Mouse (Mus musculus): ENCODE data around the gene Cox4i2. TPM values are rescaled to one million over a fixed set of nuclear protein-coding genes. Genes with fewer than 3 reads are reported as not detected.

Cox4i2 gene
- total RNA-seq, 4 experiments from 2014 or later = 10.3 to 16.2 (median 12.4) TPM

DNA sequence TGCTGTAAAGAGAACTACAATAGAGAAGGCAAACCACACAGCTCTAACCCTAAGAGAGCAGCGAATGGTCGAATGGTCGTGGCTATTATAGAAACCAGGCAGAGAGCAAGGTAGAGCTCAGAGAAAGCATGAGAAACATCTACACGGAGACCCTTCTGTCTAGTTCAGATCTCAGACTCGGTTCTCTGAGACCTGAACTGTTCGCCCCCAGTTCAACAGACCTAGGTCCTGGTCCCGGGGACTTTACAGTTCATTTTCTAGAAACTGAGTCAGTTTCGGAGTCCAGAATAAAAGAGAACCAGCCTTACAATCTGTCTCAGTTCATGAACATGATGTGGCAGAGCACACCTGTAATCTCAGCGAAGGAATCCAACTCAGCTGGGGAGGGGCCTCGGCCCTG lies 19.5 kb upstream of the Cox4i2 start:
- no peak for DNase-seq (ENCODE audit: low spot score)

DNA sequence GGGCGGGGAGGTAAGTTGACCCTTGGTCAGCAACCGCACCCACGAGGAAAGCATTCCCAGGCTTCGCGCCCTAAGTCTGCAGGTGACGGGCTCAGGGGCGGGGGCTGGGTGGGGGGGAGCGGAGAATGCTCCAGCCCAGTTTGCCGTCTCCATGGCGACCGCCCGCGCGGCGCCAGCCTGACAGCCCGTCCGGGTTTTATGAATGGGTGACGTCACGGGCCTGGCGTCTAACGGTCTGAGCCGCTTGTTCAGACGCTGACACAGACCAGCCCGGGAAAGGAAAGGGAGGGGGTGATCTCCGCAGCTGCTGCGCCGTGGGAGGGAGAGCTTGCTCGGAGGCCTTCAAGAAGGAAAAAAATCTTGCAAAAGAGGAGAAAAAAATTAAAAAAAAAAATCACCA lies 19.0 kb upstream of the Cox4i2 start:
- DNase-seq (ENCODE audit: low spot score) = peak; percentile 94

DNA sequence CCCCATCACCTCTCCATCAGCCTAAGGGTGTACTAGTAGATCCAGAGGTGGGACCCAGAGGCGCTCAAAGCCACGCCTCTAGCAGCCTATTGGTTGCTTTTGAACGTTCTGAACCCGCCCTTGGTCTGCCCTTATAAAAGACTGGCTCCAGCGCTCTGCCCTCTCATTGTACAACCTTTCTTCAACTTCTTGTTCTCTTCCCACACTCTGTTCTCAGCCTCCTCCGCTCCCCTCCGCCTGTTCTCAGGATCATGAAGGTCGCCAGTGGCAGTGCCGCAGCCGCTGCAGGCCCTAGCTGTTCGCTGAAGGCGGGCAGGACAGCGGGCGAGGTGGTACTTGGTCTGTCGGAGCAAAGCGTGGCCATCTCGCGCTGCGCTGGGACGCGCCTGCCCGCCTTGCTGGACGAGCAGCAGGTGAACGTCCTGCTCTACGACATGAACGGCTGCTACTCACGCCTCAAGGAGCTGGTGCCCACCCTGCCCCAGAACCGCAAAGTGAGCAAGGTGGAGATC lies 17.8 kb upstream of the Cox4i2 start, which contains the start of gene Id1:
Gene Id1, plus strand, starts transcription at position 162 of the 512 bp plus-strand sequence.
- DNase-seq (ENCODE audit: low spot score) = peak; percentile 95

DNA sequence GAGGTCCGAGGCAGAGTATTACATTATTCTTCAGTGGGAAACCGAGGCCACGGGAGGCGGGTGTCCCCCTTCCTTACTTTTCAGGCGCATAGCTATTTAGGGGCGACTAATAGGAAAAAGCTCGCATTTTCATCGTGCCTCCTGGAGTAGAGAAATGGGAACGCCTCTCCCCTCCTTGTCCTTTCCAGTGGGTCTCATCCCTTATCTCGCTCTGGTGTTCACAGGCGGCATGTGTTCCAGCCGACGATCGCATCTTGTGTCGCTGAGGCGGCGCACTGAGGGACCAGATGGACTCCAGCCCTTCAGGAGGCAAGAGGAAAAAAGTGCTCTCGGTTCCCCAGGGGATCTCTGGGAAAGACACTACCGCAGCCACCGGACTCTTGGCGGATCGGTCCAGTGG lies 17.2 kb upstream of the Cox4i2 start:
- no peak for DNase-seq (ENCODE audit: low spot score)

DNA sequence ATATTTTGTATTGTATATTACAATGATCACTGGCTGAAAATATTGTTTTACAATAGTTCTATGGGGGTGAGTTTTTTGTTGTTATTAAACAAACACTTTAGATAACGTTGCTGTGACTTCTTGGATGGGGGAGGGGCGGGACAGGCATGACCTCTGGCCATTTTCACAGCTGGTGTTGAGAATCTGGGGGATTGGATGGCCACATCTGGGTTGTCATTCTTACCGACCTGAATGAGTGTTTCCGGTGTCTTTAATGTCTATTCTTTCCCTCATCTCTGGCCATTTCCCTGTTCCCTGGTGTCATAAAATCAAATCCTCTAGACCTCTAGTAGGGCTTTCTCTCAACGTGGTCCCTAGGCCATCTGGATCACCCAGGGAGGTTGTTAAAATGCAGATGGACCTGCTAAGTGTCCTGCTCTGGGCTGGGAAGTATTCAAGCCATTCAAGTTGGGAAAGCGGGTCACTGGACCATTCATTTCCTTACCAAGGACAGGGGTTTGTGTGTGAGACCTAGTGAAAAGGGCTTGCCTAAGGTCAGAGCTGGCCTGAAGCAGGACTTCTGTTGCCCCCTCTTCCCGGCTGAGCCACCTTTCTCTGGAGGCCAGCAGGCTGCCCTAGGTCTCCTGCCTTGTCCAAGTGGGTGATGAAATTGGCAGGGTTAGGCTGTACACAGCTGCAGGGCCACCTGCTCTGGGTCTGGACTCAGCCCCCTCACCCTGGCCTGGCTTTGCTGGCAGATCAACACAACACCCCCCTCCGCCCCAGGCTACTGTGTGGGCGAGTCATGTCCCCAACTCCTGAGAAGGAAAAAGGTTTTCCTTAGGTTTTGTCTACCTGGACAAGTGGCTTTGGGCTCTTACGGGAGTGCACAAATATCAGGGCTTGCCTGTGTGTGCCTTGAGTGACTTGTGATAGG lies 16.4 kb upstream of the Cox4i2 start:
- no peak for DNase-seq (ENCODE audit: low spot score)

DNA sequence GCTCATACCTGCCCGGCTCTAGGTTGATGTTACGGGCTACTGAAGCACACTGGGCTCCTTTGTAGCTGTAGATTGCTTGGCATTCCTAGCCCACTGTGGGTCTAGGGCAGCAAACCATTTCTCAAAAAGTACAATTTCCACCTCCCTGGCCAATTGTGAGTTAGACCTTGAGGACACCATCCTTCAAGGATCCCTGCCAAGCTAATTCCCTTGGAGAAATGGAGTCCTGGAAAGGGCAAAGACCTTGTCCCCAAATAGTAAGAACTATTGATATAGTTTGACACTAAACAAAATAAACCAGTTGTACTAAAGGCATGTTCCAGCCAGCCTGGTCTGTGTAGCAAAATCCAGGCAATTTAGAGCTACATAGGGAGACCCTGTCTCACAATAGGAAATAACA lies 15.6 kb upstream of the Cox4i2 start:
- no peak for DNase-seq (ENCODE audit: low spot score)

DNA sequence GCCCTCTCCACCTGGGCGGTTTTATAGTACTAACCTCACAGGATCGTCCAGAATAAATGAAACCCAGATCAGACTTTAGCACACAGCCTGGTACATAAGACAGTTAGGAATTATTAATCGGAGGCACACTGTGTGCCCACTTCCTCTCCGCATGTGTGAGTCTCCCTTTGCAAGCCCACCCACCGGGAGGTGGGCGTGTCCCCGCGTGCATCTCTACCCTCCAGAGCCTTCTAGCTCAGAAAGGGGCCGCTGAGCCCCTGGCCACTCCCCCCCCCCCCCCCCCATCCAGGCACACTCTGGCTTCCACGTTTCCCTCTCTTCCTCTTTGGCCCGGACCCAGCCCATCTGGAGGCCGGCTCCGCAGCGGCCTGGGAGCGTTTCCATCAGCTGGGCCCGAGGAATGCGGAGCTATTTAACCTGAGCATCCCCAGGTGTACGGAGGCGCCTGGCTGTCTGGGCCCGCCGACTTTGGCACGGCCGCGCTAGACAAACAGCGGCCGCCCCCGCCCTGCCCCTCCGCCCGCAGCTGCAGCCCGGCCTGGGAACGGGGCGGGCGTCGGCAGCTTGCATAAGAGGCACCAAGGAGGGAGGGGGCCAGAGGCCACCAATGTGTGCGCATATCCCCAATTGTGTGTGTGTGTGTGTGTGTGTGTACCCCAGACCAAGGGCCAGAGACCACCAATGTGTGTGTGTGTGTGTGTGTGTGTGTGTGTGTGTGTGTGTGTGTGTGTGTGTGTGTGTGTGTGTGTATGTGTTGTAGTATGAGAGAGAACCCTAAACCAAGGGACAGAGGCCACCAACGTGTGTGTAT lies 14.7 kb upstream of the Cox4i2 start:
- DNase-seq (ENCODE audit: low spot score) = peak; percentile 85

DNA sequence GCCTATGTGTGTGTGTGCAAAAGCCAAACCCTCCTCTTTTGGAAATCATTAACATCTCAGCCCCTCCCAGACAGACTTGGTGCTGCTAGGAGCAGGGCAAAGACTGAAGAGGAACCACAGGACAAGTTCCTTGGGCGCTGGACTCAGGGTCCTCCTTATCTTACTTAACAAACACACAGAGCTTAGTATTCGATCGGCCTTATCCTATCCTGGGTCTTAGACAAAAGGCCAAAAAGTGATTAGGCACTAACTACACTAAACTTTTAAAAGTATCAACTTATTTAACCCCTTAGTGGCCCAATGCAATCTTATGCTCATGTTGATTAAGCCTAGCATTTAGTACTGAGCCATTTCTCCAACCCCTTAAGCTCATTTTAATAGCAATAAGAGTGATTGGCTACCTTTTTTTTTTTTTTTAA lies 14.1 kb upstream of the Cox4i2 start:
- no peak for DNase-seq (ENCODE audit: low spot score)

DNA sequence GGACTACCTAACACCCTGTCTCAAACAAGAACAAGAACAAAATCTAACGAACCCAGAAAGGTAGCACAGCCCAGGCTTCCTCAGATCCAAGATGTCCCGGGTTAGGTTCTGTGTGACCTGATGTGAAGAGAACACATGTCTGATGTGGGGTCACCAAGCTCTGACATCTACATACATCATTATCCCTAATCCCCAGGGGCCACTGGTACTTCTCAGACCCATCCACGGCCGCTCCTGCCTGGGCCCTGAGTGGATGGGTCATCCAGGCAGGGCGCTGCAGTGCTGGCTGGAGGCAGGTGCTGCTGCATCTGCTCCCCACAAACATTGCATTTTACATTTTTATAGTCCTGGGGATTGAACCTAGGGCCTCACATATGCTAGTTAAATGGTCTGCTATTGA lies 13.5 kb upstream of the Cox4i2 start:
- DNase-seq (ENCODE audit: low spot score) = no peak

DNA sequence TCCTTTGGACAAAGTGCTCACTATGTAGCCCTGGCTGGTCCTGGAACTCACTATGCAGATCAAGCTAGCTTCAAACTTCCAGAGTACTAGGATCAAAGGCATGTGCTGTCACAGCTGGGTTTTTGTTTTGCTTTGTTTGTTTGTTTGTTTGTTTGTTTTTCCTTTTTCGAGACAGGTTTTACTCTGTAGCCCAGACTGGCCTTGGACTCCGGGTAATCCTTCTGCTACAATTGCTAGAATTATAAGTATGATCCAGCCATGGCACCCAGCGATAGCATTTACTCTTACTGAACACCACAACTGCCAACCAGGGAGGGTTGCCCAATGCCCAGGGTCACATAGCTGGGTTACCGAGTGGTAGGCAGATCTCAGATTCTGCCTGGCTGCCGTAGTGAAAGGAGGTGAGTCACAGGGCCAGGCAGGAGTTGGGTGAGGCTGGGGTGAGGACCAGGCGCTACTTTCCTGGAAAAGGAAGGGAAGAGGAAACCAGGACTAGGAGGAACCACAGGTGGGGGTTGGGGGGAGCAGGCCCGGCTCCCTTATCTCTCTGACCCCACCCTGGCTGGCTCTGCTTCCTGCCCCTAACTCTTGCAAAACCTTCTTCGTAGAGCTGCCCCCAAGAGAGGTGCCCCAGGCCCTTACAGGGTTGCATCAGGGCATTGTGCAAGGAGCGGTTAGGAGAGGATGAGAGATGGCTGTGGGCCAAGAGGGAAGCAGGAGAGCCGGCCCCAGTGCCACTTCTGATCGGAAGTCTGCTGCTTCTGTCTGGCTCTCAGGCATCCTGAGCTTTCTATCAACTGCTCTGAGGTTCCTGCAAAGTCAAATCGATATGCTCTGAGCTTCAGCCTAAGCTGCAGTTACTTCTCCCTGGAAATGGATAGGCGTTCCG lies 12.6 kb upstream of the Cox4i2 start:
- no peak for DNase-seq (ENCODE audit: low spot score)

DNA sequence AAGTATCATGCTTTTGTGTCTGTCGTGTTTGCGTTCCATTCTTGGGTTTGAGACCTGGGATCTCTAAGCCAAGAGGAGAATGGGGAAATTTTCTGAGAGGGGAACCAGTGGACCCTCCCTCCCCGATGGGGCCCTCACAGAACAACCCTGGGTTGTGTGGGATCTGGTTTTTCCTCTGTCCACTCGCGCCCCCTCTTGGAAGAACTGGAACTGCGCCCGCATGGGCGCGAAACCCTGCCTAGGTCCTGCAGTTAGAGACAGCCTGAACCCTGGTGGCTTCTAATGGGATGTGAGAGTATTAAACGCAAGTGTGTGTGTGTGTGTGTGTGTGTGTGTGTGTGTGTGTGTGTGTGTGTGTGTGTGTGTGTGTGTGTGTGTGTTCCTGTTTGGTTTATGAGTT lies 11.5 kb upstream of the Cox4i2 start:
- DNase-seq (ENCODE audit: low spot score) = no peak

DNA sequence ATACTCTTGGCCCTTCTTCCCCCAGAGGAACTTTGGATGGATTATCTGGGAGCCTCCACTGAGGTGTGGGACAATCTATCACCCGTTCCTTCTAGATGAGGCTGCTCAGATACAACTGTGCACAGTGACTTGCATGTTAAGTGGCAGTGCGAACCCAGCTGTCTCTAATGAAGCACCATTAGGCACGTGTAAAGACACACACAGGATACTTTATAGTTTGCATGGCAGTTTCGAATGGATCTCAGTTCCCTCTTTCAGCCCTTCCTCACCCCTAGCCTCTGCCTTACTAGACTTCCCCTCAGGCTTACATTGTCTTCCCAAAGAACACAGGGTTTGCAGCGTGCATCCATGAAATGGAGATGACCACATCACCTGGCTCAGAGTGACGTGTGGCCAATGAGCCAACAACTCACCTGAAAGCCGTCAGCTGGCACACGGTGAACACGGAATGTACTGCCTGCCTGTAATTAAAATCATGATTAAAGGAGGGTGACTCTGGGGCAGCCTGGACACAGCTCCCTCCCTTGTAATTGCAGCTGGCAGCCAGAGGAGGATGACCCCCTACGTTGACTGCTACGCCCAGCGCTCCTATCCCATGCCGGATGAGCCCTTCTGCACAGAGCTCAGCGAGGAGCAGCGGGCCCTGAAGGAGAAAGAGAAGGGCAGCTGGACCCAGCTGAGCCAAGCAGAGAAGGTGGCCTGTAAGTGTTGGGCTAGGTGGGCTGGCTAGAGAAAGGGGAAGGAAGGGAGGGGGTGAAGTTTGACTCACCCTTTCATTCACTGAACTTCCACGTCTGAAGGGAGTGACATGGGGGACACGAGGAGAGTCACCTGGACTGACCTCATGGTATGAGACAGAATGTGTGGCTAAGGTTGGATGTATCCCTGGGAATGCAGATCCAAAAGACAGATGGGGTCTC lies 2.8 kb downstream of the Cox4i2 start:
- DNase-seq (ENCODE audit: low spot score) = no peak

DNA sequence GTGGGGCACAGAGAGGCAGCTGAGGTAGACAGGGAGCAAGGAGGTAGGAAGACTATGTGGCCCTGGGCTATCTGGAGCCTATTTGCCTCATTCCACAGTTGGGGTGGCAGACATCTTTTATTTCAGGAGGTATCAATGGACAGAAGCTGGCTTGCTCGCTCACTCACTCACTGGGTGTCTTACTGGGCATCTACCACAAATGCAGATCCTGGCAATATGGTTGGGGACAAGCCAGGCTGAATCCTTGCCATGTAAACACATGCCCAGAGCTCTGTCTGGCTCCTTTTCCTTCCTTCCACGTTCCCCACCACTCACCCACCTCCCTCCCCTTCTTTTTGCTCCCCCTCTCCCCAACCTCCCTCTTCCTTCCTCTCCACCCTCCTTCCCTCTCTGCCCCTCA lies 3.5 kb downstream of the Cox4i2 start:
- no peak for DNase-seq (ENCODE audit: low spot score)

DNA sequence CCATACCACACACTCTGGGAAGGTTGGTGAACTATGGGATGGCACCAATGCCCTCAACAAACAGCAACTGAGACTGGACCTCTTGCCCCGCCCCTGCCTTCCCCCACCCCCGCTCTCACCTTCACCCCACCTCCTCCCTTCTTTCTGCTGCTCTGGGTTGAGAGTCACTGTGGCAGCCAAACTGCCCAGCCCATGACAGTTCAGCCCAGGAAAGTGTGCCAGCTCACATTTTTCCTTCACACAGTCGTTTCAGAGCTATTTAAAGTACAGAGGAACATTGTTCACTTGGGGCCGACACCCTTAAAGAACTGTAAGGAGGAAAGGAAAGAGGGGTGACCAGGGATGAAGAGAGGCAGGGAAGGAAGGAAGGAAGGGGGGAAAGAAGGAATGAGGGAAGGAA lies 4.4 kb downstream of the Cox4i2 start:
- DNase-seq (ENCODE audit: low spot score) = no peak

DNA sequence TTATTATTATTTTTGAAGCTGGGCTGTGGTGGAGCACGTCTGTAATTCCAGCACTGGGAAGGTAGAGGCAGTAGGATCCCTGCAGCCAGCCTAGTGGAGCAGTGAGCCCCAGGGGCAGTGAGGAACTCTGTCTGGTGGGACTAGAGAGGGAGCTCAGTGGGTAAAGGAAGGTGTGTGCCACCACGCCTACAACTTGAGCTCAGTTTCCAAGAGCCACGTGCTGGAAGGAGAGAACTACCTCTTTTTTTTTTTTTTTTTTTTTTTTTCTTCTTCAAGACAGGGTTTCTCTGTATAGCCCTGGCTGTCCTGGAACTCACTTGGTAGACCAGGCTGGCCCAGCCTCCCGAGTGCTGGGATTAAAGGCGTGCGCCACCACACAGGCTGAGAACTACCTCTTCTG lies 9.3 kb downstream of the Cox4i2 start:
- no peak for DNase-seq (ENCODE audit: low spot score)

DNA sequence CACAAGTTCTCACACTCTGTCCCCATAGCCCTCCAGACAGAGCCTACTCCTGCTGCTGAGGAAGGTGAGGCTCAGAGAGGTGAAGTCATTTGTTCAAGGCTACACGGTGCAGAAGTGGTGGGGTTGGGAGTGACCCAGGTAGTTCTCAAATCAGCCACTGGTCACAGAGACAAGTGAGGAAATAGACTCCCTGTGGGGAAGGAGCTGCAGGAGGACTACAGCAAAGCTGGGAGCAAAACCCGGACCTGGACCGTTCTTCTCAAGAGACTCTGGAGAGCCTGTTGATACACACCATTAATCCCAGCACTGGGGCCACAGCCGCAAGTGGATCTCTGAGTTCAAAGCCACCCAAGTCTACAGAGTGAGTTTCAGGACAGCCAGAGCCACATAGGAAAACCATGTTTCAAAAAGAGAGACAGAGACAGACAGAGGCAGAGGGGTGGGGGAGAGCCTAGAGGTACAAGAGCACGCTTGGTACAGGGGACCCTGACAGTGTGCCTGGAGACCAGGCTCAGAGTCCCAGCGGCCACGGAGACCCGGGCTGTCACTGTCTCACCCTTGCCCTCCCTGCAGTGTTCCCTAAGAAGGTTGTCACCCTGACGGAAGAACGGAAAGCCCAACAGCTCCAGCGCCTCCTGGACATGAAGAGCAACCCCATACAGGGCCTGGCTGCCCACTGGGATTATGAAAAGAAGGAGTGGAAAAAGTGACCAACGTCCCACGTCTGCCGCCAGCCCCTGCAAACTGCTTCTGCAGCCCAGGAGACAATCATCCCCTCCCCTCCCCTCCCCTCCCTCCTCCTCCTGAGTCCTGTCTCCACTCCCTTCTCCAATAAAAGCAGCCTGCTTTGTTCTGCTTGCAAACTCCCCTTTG lies 10.4 kb downstream of the Cox4i2 start:
- DNase-seq (ENCODE audit: low spot score) = no peak

DNA sequence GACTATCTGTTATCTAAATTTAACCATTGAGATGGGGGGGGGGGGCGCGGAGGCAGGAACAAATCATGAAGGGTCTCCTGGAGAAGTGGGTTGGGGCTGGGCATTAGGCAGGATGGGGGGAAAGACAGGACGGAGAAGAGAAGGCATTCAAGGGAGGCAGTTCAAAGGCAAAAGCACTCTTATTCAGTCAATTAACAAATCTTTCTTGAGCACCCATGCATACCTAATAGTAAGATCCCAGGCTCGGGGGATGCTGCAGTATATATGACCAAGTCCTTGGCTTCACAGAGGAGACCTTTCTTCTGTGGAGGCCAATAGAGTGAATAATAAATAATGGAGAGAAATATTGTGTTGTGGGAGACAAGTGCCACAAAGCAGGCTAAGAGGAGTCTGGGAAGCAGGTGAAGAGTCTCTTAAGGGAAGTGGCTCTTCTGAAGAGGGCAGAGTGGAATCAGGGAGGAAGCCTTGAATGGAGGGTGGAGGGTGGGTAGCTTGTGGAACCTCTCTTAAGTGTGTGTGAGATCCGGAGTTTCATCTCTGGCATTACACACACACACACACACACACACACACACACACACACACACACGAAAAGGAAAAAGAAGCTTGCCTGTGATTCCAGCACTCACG lies 11.2 kb downstream of the Cox4i2 start:
- no peak for DNase-seq (ENCODE audit: low spot score)

DNA sequence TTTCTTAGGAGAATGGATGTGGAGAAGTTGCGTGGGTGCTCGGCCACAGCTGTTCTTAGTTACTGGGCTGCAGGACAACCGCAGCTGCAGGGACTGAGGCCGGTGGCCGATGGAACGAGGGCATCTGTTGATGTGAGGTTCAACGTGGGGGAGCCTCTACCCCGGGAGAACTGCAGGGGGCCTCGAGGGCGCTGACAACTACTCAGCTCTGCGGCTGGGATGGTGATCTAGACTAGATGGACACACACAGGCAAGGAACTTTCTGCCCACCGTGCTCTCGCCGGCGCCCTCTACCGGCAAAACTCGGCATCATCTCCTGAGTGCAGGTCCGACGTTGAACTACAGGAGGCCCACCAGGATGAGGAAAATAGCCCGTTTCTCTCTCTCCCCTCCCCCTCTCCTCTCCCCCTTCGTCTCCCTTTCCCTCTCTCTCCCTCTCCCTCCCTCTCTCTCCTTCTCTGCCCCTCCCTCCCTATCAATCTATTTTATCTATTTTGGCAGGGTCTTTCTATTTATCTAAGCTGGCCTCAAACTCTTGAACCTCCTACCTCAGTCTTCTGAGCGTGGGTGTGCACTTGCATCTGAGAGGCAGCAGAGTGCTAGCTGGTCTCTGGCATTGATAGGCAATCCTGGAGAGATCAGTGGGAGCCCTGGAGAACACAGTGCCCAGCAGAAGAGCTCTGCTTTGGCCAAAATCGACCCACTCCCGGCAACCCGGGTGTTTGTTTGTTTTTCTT lies 12.6 kb downstream of the Cox4i2 start:
- DNase-seq (ENCODE audit: low spot score) = peak; percentile 93

Measured in heart, adult 8-10 months (tissue).